Comparison of ENCODE assay signal across 14 mouse cellular contexts in the genomic region with DNA sequence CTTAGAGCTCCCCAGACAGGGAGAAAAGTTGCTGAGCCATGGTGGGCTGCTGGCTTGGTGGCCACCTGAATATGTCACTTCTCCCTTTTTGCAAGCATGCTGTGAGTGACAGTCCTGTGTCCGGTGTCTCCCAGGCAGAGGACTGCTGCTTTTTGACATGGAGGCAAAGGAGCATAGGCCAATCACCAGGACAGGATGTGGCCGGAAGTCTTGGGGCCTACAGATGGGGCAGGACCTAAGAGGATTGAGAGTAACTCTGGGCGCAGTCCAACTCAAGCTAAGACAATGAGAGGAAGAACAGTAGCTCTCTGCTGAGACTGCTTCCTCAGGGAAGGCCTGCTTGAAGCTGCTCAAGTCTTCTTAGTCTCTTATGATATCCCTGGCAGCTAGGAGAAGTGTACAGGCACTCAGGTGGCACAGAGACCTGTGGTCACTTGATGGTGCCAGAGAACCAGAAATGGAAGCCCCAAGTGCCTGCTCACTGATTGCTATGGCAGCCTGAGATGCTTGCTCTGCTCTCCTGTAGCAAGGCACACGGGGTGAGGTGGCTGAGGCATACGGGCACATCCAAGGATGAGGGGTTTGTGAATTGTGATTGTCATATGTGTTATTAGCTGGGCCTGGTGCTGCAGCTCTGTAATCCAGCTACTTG. TPM values are rescaled to one million over a fixed set of nuclear protein-coding genes. Genes with fewer than 3 reads are reported as not detected.
DNase-seq lines count a peak whose midpoint lies in the region; ATAC-seq and TF ChIP-seq lines count a peak whose summit lies in the region.
"Had no signal": no experiment of that assay in that cellular context is flagged by ENCODE, and none has a peak within 500 bp of the region (broad histone marks: within the 10 kb centered on the region; RNA-seq: fewer than 3 reads in every experiment).

No protein-coding gene starts in this region.

- TF ChIP-seq EP300 in heart, postnatal 0 days (IDR thresholded peaks at IDR 0.05; ENCODE audit: low read depth) = no peak
- TF ChIP-seq EP300 in stomach, postnatal 0 days (optimal IDR thresholded peaks at IDR 0.05) = no peak

- no peaks in the 10 kb centered on the region for H3K36me3 ChIP-seq in liver, embryonic 16.5 days (ENCODE audit: control insufficient read depth, insufficient read depth)
- H3K36me3 ChIP-seq in liver, embryonic 11.5 days (ENCODE audit: control insufficient read depth, insufficient read depth, low read length) = no peaks in the 10 kb centered on the region
- H3K36me3 ChIP-seq in heart, postnatal 0 days (replicated peaks; ENCODE audit: control insufficient read depth, insufficient read depth, low read length) = peaks cover 77% of the 10 kb centered on the region
- H3K36me3 ChIP-seq in stomach, postnatal 0 days (ENCODE audit: control insufficient read depth, insufficient read depth, low read length) = peaks cover 12% of the 10 kb centered on the region
- H3K36me3 ChIP-seq: forebrain, embryonic 15.5 days had no signal

- peak; percentile 93 for DNase-seq in heart, adult 11 months
- DNase-seq in heart, postnatal 36 days = no peak
- no peak for DNase-seq in liver, embryonic 11.5 days (ENCODE audit: low spot score)
- peak; percentile 12 for DNase-seq in heart, postnatal 0 days (ENCODE audit: low spot score)
- DNase-seq in stomach, postnatal 0 days (ENCODE audit: low spot score) = no peak
- no peak for DNase-seq in spleen, postnatal 10 days (ENCODE audit: low spot score in 2 of 2)
- DNase-seq: adrenal gland, postnatal 10 days; kidney, adult 9 months had no signal

- no peaks in the 10 kb centered on the region for H3K27me3 ChIP-seq in liver, embryonic 16.5 days (ENCODE audit: control insufficient read depth, insufficient read depth, low read depth, low read length)
- H3K27me3 ChIP-seq in liver, embryonic 11.5 days (replicated peaks; ENCODE audit: control insufficient read depth, insufficient read depth, low read length) = no peaks in the 10 kb centered on the region
- H3K27me3 ChIP-seq in heart, postnatal 0 days (ENCODE audit: control insufficient read depth, insufficient read depth, low read length) = no peaks in the 10 kb centered on the region
- H3K27me3 ChIP-seq in stomach, postnatal 0 days (ENCODE audit: control insufficient read depth, insufficient read depth, low read length) = no peaks in the 10 kb centered on the region
- H3K27me3 ChIP-seq: embryonic facial prominence, embryonic 15.5 days; forebrain, embryonic 15.5 days had no signal

- 44% methylated on average over 5 of the region's 5 CpGs for WGBS in liver, embryonic 16.5 days (ENCODE audit: insufficient replicate concordance)
- WGBS in liver, embryonic 11.5 days = 64% methylated on average over 5 of the region's 5 CpGs
- 75% methylated on average over 5 of the region's 5 CpGs for WGBS in heart, postnatal 0 days
- 82% methylated on average over 5 of the region's 5 CpGs for WGBS in stomach, postnatal 0 days

- H3K9me3 ChIP-seq in liver, embryonic 16.5 days (replicated peaks; ENCODE audit: control insufficient read depth, low read length) = no peaks in the 10 kb centered on the region
- no peaks in the 10 kb centered on the region for H3K9me3 ChIP-seq in liver, embryonic 11.5 days (ENCODE audit: control insufficient read depth, low read length)
- H3K9me3 ChIP-seq in heart, postnatal 0 days (replicated peaks; ENCODE audit: control insufficient read depth, low read length) = no peaks in the 10 kb centered on the region
- no peaks in the 10 kb centered on the region for H3K9me3 ChIP-seq in stomach, postnatal 0 days (ENCODE audit: control insufficient read depth, low read length)
- H3K9me3 ChIP-seq: embryonic facial prominence, embryonic 15.5 days; forebrain, embryonic 15.5 days had no signal

- H3K4me2 ChIP-seq in liver, embryonic 16.5 days (ENCODE audit: low read depth, low read length) = no peak overlapping the region
- no peak overlapping the region for H3K4me2 ChIP-seq in liver, embryonic 11.5 days
- no peak overlapping the region for H3K4me2 ChIP-seq in heart, postnatal 0 days (ENCODE audit: low read depth, low read length)
- H3K4me2 ChIP-seq in stomach, postnatal 0 days (replicated peaks; ENCODE audit: low read depth) = no peak overlapping the region
- H3K4me2 ChIP-seq: embryonic facial prominence, embryonic 15.5 days; forebrain, embryonic 15.5 days had no signal

- no peak overlapping the region for H3K9ac ChIP-seq in liver, embryonic 16.5 days (ENCODE audit: low read depth, low read length)
- no peak overlapping the region for H3K9ac ChIP-seq in liver, embryonic 11.5 days (ENCODE audit: low read depth, low read length)
- no peak overlapping the region for H3K9ac ChIP-seq in heart, postnatal 0 days (replicated peaks; ENCODE audit: low read depth, low read length)
- no peak overlapping the region for H3K9ac ChIP-seq in stomach, postnatal 0 days (ENCODE audit: low read length)
- H3K9ac ChIP-seq: embryonic facial prominence, embryonic 15.5 days; forebrain, embryonic 15.5 days had no signal

- intact Hi-C loops in heart, postnatal 36 days (cut with DNase I) = loop anchor here (5.0 kb wide), 1 partner anchor 66 kb away; no protein-coding TSS in a partner anchor

- 0 out of 2 replicates have a peak, but pooled peaks have one; percentile 21 for ATAC-seq in liver, embryonic 16.5 days (ENCODE audit: low read depth)
- ATAC-seq in liver, embryonic 11.5 days (replicated peaks; ENCODE audit: low FRiP score) = no peak
- ATAC-seq in heart, postnatal 0 days (ENCODE audit: insufficient read depth, low read depth) = peak; percentile 77
- no peak for ATAC-seq in stomach, postnatal 0 days (ENCODE audit: low FRiP score, low TSS enrichment)
- no peak for ATAC-seq in megakaryocyte-erythroid progenitor cell, adult 5-6 weeks (replicated peaks; ENCODE audit: low FRiP score, low TSS enrichment, poor library complexity, severe bottlenecking)
- ATAC-seq: forebrain, embryonic 15.5 days had no signal

- no peak overlapping the region; the same call in 1 of the 2 replicates for H3K27ac ChIP-seq in liver, embryonic 16.5 days (ENCODE audit: low read length)
- no peak overlapping the region for H3K27ac ChIP-seq in liver, embryonic 11.5 days (ENCODE audit: low read depth, low read length)
- H3K27ac ChIP-seq in heart, postnatal 0 days (ENCODE audit: low read depth) = peak overlapping the region; percentile 67
- no peak overlapping the region for H3K27ac ChIP-seq in stomach, postnatal 0 days (replicated peaks)
- H3K27ac ChIP-seq: embryonic facial prominence, embryonic 15.5 days; forebrain, embryonic 15.5 days; macrophage had no signal

- peaks cover 6% of the 10 kb centered on the region; the same call in 1 of the 2 replicates for H3K4me1 ChIP-seq in liver, embryonic 16.5 days (ENCODE audit: control insufficient read depth, low read depth, low read length)
- H3K4me1 ChIP-seq in liver, embryonic 11.5 days (replicated peaks; ENCODE audit: control insufficient read depth, insufficient read depth, low read length) = peaks cover 6% of the 10 kb centered on the region; the same call in 1 of the 2 replicates
- H3K4me1 ChIP-seq in heart, postnatal 0 days (ENCODE audit: control insufficient read depth, insufficient read depth) = no peaks in the 10 kb centered on the region
- H3K4me1 ChIP-seq in stomach, postnatal 0 days (replicated peaks; ENCODE audit: control insufficient read depth, insufficient read depth) = no peaks in the 10 kb centered on the region
- H3K4me1 ChIP-seq: embryonic facial prominence, embryonic 15.5 days; forebrain, embryonic 15.5 days had no signal

- TF ChIP-seq CTCF in heart, postnatal 0 days (IDR thresholded peaks at IDR 0.05; ENCODE audit: low read depth) = peak; percentile 16
- 0 out of 2 replicates have a peak, but pooled peaks have one; percentile 9 for TF ChIP-seq CTCF in stomach, postnatal 0 days (IDR thresholded peaks at IDR 0.05; ENCODE audit: low read depth)

- no peak overlapping the region for H3K4me3 ChIP-seq in liver, embryonic 16.5 days (ENCODE audit: low read depth, low read length)
- no peak overlapping the region for H3K4me3 ChIP-seq in liver, embryonic 11.5 days (ENCODE audit: low read depth, low read length)
- H3K4me3 ChIP-seq in heart, postnatal 0 days (ENCODE audit: low read depth, low read length) = no peak overlapping the region
- H3K4me3 ChIP-seq in stomach, postnatal 0 days (ENCODE audit: low read depth, low read length) = no peak overlapping the region
- H3K4me3 ChIP-seq: embryonic facial prominence, embryonic 15.5 days; forebrain, embryonic 15.5 days; myocyte had no signal

RNA-seq across cellular contexts. Expression of a gene that starts 30.5 kb away (rescaled TPM):
- total RNA-seq in heart, postnatal 36 days (2021) = 100 to 1,000 TPM; 272 to 278 TPM
- polyA plus RNA-seq in liver, embryonic 16.5 days (2015; fragmentation: Nextera tagmentation; extraction: Ambion mirVana) = 50.0 and 52.5 TPM in 2 replicates
- polyA plus RNA-seq in liver, embryonic 11.5 days (2014; fragmentation: Nextera tagmentation; extraction: Ambion mirVana) = 27.1 and 28.6 TPM in 2 replicates
- 127 and 163 TPM in 2 replicates for total RNA-seq in heart, postnatal 0 days (2014; rRNA removed; ENCODE audit: low replicate concordance)
- 220 and 224 TPM in 2 replicates for polyA plus RNA-seq in heart, postnatal 0 days (2015; fragmentation: Nextera tagmentation; extraction: Ambion mirVana)
- 3.2 and 3.4 TPM in 2 replicates for polyA plus RNA-seq in stomach, postnatal 0 days (2015; fragmentation: Nextera tagmentation; extraction: Ambion mirVana)
- total RNA-seq in megakaryocyte-erythroid progenitor cell, adult 5-6 weeks (2014; fragmentation: Nextera tagmentation) = 0.39 and 0.40 TPM in 2 replicates
- total RNA-seq in megakaryocyte-erythroid progenitor cell, adult 5-6 weeks (2017) = 1.3 TPM in 1 of 2 replicates, not detected in the other

RNA-seq across cellular contexts. Expression of a gene that starts 43.1 kb away (rescaled TPM):
- total RNA-seq in heart, postnatal 36 days (2021) = 10 to 100 TPM; 11.4 to 12.7 TPM
- polyA plus RNA-seq in liver, embryonic 16.5 days (2015; fragmentation: Nextera tagmentation; extraction: Ambion mirVana) = 11.9 and 12.1 TPM in 2 replicates
- 6.1 and 7.9 TPM in 2 replicates for polyA plus RNA-seq in liver, embryonic 11.5 days (2014; fragmentation: Nextera tagmentation; extraction: Ambion mirVana)
- total RNA-seq in heart, postnatal 0 days (2014; rRNA removed; ENCODE audit: low replicate concordance) = 18.7 and 45.8 TPM in 2 replicates
- 13.1 and 17.3 TPM in 2 replicates for polyA plus RNA-seq in heart, postnatal 0 days (2015; fragmentation: Nextera tagmentation; extraction: Ambion mirVana)
- 24.9 and 25.1 TPM in 2 replicates for polyA plus RNA-seq in stomach, postnatal 0 days (2015; fragmentation: Nextera tagmentation; extraction: Ambion mirVana)
- 9.0 and 16.6 TPM in 2 replicates for total RNA-seq in megakaryocyte-erythroid progenitor cell, adult 5-6 weeks (2014; fragmentation: Nextera tagmentation)
- total RNA-seq in megakaryocyte-erythroid progenitor cell, adult 5-6 weeks (2017) = 7.7 and 10.3 TPM in 2 replicates

Comparison
In these comparisons a context has a peak if more than half of its experiments do, and no peak if none do; other contexts are left out.
1. DNase-seq: peak in heart, adult 11 months (single experiment) and heart, postnatal 0 days (single experiment); none in heart, postnatal 36 days (0 of 2), liver, embryonic 11.5 days (single experiment), stomach, postnatal 0 days (single experiment) and spleen, postnatal 10 days (0 of 2).
2. ATAC-seq: peak in liver, embryonic 16.5 days (single experiment) and heart, postnatal 0 days (single experiment); none in liver, embryonic 11.5 days (single experiment), stomach, postnatal 0 days (single experiment) and megakaryocyte-erythroid progenitor cell, adult 5-6 weeks (single experiment).